Mouse (Mus musculus) G1E (cell line): ENCODE measurements around the gene Zc3hc1.

Experiments used
- CTCF ChIP-seq: IDR thresholded peaks from 2 replicates; pipeline ENCODE4 v1.5.1; 2012; ENCODE audit warnings: low read depth, low read length, inconsistent platforms, mixed read lengths
- GATA1 ChIP-seq: IDR thresholded peaks from 2 replicates; pipeline ENCODE4 v1.6.1; 2012; ENCODE audit warnings: borderline replicate concordance, low read length, inconsistent platforms, mixed read lengths
- POLR2AphosphoS5 ChIP-seq: IDR thresholded peaks from 2 replicates; pipeline ENCODE4 v1.6.1; 2012; ENCODE audit warnings: low read depth, low read length, inconsistent platforms; ENCODE audit not compliant: insufficient replicate concordance
- TAL1 ChIP-seq: conservative IDR thresholded peaks from 2 replicates; pipeline ENCODE4 v1.6.1; 2012; ENCODE audit warnings: low read depth, low read length, inconsistent platforms, mixed read lengths

GRCm38 (mm10) chr6:30409399-30410093 is 18.7 kb upstream of the Zc3hc1 start:
- TF ChIP-seq TAL1 (no peak), CTCF (no peak), GATA1 (no peak), POLR2AphosphoS5 (no peak)
